Mouse (Mus musculus): Measurements from ENCODE around the gene Golga1.

DNA sequence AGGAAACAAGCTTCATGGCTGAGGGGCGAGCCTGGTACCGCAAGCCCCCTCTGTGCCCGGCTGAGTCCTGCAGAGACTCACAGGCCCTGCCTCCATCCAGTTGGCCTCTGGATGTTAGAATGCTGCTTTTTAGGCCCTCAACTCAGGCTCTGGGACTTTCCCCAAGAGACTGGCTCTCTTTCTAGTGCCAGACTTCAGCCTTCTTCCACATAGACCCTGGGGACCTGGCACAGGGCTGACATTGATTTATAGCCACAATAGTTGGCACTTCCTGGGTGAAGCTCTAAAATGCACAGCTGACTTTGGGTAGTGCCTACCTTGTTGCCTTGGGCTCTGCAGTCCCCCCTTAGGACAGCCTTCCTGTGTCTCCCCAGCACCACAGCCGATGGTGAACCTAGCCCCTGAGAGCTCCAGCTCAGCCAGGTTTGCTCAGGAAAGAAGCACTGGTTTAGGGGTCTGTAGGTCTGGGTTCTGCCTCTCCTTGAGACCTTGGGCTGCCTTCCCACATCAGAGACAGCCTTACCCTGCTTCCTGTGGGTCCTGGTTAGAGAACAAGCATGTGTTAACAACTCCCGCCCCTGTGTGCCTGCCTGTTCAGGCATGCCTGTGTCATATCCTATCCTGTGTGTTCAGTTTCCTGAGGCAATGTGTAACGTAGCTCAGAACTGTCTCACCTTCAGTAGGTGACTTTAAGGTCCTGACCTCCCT lies 77.4 kb downstream of the Golga1 start:
- TF ChIP-seq ZNF384 (IDR thresholded peaks at IDR 0.05; ENCODE audit: low read depth, low read length) (no peak), HCFC1 (IDR thresholded peaks at IDR 0.05; ENCODE audit: borderline replicate concordance, insufficient read depth, low read length) (no peak)
